Mouse (Mus musculus) urinary bladder, postnatal 25 days (tissue): ENCODE measurements around the gene Txnrd2.

Experiments used
- DNase-seq: peaks from one replicate; pipeline ENCODE4 v3.0.0; 2022; ENCODE audit warnings: low spot score

Gene Txnrd2

GRCm38 (mm10) chr16:18426215-18426791, at the start of gene Txnrd2:
Gene Txnrd2 (plus strand): TSS chr16:18426384.
- DNase-seq = peak; percentile 85

- no peak for DNase-seq
Measured at GRCm38 (mm10) chr16:18377203-18377602, 49.0 kb upstream of the Txnrd2 start.

- DNase-seq = no peak
Measured at GRCm38 (mm10) chr16:18378489-18378888, 47.7 kb upstream of the Txnrd2 start.

- DNase-seq = no peak
Measured at GRCm38 (mm10) chr16:18379338-18380001, 46.7 kb upstream of the Txnrd2 start.

GRCm38 (mm10) chr16:18380495-18381063, 45.6 kb upstream of the Txnrd2 start:
- DNase-seq = no peak

GRCm38 (mm10) chr16:18381621-18382258, 44.4 kb upstream of the Txnrd2 start:
- DNase-seq = no peak

- no peak for DNase-seq
Measured at GRCm38 (mm10) chr16:18383045-18383726, 43.0 kb upstream of the Txnrd2 start.

- no peak for DNase-seq
Measured at GRCm38 (mm10) chr16:18383756-18384155, 42.4 kb upstream of the Txnrd2 start.

GRCm38 (mm10) chr16:18384211-18384610, 42.0 kb upstream of the Txnrd2 start:
- DNase-seq = no peak

- no peak for DNase-seq
Measured at GRCm38 (mm10) chr16:18384659-18385058, 41.5 kb upstream of the Txnrd2 start.

- DNase-seq = no peak
Measured at GRCm38 (mm10) chr16:18385411-18385810, 40.8 kb upstream of the Txnrd2 start.

- DNase-seq = no peak
Measured at GRCm38 (mm10) chr16:18386451-18386850, 39.7 kb upstream of the Txnrd2 start.

GRCm38 (mm10) chr16:18386972-18387371, 39.2 kb upstream of the Txnrd2 start:
- DNase-seq = no peak

GRCm38 (mm10) chr16:18387704-18388582, 38.2 kb upstream of the Txnrd2 start:
- DNase-seq = no peak

GRCm38 (mm10) chr16:18388583-18389435, 37.4 kb upstream of the Txnrd2 start:
- DNase-seq = no peak

GRCm38 (mm10) chr16:18390399-18390798, 35.8 kb upstream of the Txnrd2 start:
- no peak for DNase-seq

- DNase-seq = no peak
Measured at GRCm38 (mm10) chr16:18391127-18391526, 35.1 kb upstream of the Txnrd2 start.

- no peak for DNase-seq
Measured at GRCm38 (mm10) chr16:18391728-18392127, 34.5 kb upstream of the Txnrd2 start.

- DNase-seq = peak; percentile 84
Measured at GRCm38 (mm10) chr16:18392469-18393426, 33.4 kb upstream of the Txnrd2 start.
